Mouse (Mus musculus) CD4-positive helper T cell, adult 2 months (primary cell): Measurements from ENCODE around the gene Gk5.

Source experiments
- DNase-seq: peaks from one replicate; pipeline ENCODE4 v3.0.0-alpha.2; 2012; ENCODE audit warnings: low read depth, missing footprints, low spot score

Gene Gk5

DNA sequence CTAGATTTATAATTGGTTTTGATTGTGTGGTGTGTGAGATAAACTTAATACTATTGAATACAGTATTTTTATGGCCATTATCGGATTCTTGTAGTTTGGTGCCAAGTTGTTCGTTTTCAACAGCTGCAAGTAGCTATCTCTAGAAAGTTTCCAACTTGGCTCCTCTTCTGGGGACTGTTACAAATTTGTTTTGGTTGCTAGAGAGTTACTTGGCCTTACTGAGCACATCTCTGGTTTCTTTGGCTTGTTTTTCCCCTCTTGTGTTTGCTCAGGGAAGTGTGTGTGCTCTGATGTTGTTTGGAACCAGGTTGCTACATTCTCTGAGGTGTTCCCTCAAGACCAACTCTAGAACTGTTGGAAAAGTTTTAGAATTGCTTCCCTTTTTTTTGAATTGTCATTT lies 104.1 kb downstream of the Gk5 start:
- no peak for DNase-seq

GRCm38 (mm10) chr9:96228285-96228684 lies 109.1 kb downstream of the Gk5 start:
- DNase-seq: no peak

- DNase-seq: no peak
These were observed 111.1 kb downstream of the Gk5 start for GRCm38 (mm10) chr9:96230271-96230670.
